Mouse (Mus musculus) liver, postnatal 0 days (tissue): ENCODE measurements around the gene Ndufa13.

Experiments
- CTCF ChIP-seq: sonication (generic); IDR thresholded peaks from 2 replicates; pipeline ENCODE4 v1.5.1; 2016; ENCODE audit warnings: antibody characterized with exemption, low read depth
- EP300 ChIP-seq: IDR thresholded peaks from 2 replicates; pipeline ENCODE4 v1.6.1; 2016; ENCODE audit warnings: antibody characterized with exemption, low read depth, mild to moderate bottlenecking

DNA sequence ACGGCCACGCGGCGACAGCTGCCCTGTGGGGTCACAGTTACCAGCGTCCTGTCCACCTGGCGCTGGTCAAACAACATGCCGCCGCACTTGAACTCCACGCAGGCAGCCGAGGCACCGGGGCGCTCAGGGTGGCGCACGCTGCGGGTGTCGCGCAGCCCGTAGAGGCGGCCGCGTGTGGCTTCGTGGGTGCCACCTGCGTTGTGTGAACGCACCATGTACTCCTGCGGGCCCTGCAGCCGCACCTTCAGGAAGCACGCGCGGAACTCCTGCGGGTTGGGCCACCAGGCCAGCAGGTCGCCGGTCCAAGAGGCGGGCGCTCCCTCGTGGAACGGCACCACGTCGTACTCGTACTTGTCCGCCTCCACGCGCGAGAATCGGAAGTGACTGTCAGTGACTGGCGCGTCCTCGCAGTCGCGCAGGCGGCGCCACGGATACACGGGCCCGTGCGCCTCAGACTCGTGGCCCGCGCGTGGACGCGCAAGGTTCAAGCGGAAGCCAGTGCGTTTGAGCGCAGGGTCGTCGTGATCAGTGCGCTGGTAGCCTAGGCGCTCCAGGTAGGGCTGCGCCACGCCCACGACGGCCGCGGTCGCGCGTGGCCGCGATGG is 21.0 kb downstream of the Ndufa13 start:
- TF ChIP-seq EP300 (no peak), CTCF (no peak)
